Mouse (Mus musculus): ENCODE measurements at regions not wholly inside any gene's neighbourhood (a gene's known extent, or its start where the extent isn't known, plus 50 kb on each side); places are given as distances from the start of the nearest gene placed in this dataset.

DNA sequence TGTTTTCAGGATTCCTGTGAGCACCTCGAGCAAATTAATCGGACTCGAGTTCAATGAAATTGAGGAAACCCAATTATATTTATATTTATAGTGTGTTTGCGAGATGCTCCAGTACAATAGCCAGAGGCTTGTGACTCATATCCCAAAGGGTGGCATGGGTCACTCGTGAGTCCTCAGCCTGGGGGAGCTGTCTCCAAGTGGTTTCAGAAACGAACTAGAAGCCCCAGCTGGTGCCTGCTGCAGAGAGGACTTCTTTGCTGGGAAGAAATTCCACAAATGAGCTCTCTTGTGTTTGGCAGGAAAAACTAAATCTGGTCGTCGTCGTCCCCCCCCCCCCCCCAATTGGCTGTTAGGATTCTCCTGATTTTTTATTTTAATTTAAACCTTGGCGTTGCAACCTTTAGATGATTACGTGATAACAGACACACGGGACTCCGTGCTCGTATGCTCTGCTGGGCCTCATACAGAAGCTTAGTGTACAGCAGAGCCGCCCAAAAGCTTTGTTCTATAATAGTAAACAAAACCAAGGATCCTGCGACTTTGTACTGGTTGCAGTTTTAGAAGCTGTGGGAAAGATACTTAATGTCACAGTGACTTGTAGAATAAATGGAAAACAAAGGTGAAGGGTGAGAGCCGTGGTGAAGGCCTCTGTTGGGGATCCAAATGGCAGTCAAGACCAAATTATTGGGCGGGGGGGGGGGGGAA lies 220.8 kb upstream of the Amigo2 start:
- no peaks in the 10 kb centered on the region for H3K27me3 ChIP-seq (ENCODE audit: control insufficient read depth, insufficient read depth, low read length, poor library complexity, severe bottlenecking)
- no peak overlapping the region for H3K4me3 ChIP-seq (ENCODE audit: low read depth, low read length)
- no peak overlapping the region for H3K27ac ChIP-seq (ENCODE audit: insufficient read depth, low read length)
- no peak overlapping the region for H3K9ac ChIP-seq (ENCODE audit: low read depth, poor library complexity, severe bottlenecking)
- peaks cover 5% of the 10 kb centered on the region for H3K4me1 ChIP-seq (ENCODE audit: control insufficient read depth, insufficient read depth, low read length)
- no peaks in the 10 kb centered on the region for H3K9me3 ChIP-seq (replicated peaks; ENCODE audit: control insufficient read depth, insufficient read depth, low read length, poor library complexity, severe bottlenecking)
- no peak for TF ChIP-seq EP300 (IDR thresholded peaks at IDR 0.05; ENCODE audit: insufficient read depth, low read depth, low read length)
- no peak for TF ChIP-seq POLR2A (IDR thresholded peaks at IDR 0.05; ENCODE audit: insufficient read depth, low read length)
- no peak for TF ChIP-seq CTCF (IDR thresholded peaks at IDR 0.05; ENCODE audit: low read depth, low read length)
- H3K36me3 ChIP-seq (ENCODE audit: control insufficient read depth, insufficient read depth, low read length, poor library complexity, severe bottlenecking): no peaks in the 10 kb centered on the region

DNA sequence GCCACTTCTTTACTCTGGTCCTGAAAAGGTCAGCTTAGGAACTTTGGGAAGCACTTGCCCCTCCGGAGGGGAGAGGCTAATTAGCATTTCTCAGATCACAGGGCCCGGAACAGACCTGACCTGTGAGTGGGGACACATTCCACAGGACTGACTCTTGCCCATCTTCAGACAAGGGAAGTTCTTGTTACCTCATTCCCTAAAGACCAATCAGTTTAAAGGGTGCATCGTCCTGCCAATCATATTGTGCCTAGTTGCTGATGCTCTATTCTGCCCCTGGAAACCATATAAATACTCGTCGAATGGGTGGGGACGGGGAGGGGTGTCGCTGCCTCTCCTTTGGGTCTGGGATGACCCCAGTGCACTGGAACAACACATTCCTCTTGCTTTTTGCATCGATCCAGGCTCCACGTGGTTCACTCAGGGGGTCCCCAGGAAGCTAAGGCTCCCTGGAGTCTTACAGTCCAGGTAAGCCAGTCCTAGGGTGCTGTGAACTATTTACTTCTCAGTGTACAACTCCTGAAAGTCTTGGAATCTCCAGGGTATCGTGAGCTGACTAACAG lies 219.9 kb upstream of the Amigo2 start:
- Histone ChIP-seq H3K36me3 (ENCODE audit: control insufficient read depth, insufficient read depth, low read length, poor library complexity, severe bottlenecking) (no peaks in the 10 kb centered on the region), H3K4me3 (ENCODE audit: low read depth, low read length) (no peak overlapping the region), H3K27me3 (ENCODE audit: control insufficient read depth, insufficient read depth, low read length, poor library complexity, severe bottlenecking) (no peaks in the 10 kb centered on the region), H3K9me3 (replicated peaks; ENCODE audit: control insufficient read depth, insufficient read depth, low read length, poor library complexity, severe bottlenecking) (no peaks in the 10 kb centered on the region), H3K27ac (ENCODE audit: insufficient read depth, low read length) (no peak overlapping the region), H3K9ac (ENCODE audit: low read depth, poor library complexity, severe bottlenecking) (no peak overlapping the region), H3K4me1 (ENCODE audit: control insufficient read depth, insufficient read depth, low read length) (peaks cover 3% of the 10 kb centered on the region)
- no peak for TF ChIP-seq CTCF (IDR thresholded peaks at IDR 0.05; ENCODE audit: low read depth, low read length)
- TF ChIP-seq EP300 (IDR thresholded peaks at IDR 0.05; ENCODE audit: insufficient read depth, low read depth, low read length): no peak
- TF ChIP-seq POLR2A (IDR thresholded peaks at IDR 0.05; ENCODE audit: insufficient read depth, low read length): no peak

DNA sequence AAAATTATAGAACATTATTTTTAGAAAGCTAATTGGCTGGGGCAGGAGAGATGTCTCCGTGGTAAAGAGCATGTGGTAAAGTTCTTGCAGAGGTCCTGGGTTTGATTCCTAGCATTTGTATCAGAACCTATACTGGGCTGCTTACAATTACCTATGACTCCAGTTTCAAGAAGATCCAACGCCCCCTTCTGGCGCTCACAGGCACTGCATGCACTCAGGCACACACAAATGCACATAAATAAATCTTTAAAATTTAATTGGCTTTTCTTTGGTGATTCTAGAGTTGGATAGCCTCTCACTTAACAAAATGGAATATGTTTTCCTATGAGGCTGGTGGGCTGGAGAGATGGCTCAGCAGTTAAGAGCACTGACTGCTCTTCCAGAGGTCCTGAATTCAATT lies 219.0 kb upstream of the Amigo2 start:
- Histone ChIP-seq H3K4me3 (ENCODE audit: low read depth, low read length) (no peak overlapping the region), H3K9me3 (replicated peaks; ENCODE audit: control insufficient read depth, insufficient read depth, low read length, poor library complexity, severe bottlenecking) (no peaks in the 10 kb centered on the region), H3K9ac (ENCODE audit: low read depth, poor library complexity, severe bottlenecking) (no peak overlapping the region), H3K27ac (ENCODE audit: insufficient read depth, low read length) (no peak overlapping the region), H3K36me3 (ENCODE audit: control insufficient read depth, insufficient read depth, low read length, poor library complexity, severe bottlenecking) (no peaks in the 10 kb centered on the region), H3K27me3 (ENCODE audit: control insufficient read depth, insufficient read depth, low read length, poor library complexity, severe bottlenecking) (no peaks in the 10 kb centered on the region), H3K4me1 (ENCODE audit: control insufficient read depth, insufficient read depth, low read length) (no peaks in the 10 kb centered on the region)
- TF ChIP-seq CTCF (IDR thresholded peaks at IDR 0.05; ENCODE audit: low read depth, low read length) (peak; percentile 65), EP300 (IDR thresholded peaks at IDR 0.05; ENCODE audit: insufficient read depth, low read depth, low read length) (no peak)

- Histone ChIP-seq H3K9me3 (replicated peaks; ENCODE audit: control insufficient read depth, insufficient read depth, low read length, poor library complexity, severe bottlenecking) (no peaks in the 10 kb centered on the region), H3K27ac (ENCODE audit: insufficient read depth, low read length) (no peak overlapping the region), H3K4me3 (ENCODE audit: low read depth, low read length) (no peak overlapping the region), H3K27me3 (ENCODE audit: control insufficient read depth, insufficient read depth, low read length, poor library complexity, severe bottlenecking) (no peaks in the 10 kb centered on the region), H3K4me1 (ENCODE audit: control insufficient read depth, insufficient read depth, low read length) (no peaks in the 10 kb centered on the region), H3K9ac (ENCODE audit: low read depth, poor library complexity, severe bottlenecking) (no peak overlapping the region), H3K36me3 (ENCODE audit: control insufficient read depth, insufficient read depth, low read length, poor library complexity, severe bottlenecking) (no peaks in the 10 kb centered on the region)
- TF ChIP-seq POLR2A (IDR thresholded peaks at IDR 0.05; ENCODE audit: insufficient read depth, low read length): no peak
- TF ChIP-seq EP300 (IDR thresholded peaks at IDR 0.05; ENCODE audit: insufficient read depth, low read depth, low read length): no peak
- no peak for TF ChIP-seq CTCF (IDR thresholded peaks at IDR 0.05; ENCODE audit: low read depth, low read length)
These were observed 218.3 kb upstream of the Amigo2 start for GRCm38 (mm10) chr15:97465366-97465765.

GRCm38 (mm10) chr15:97464737-97465136 lies 217.7 kb upstream of the Amigo2 start:
- Histone ChIP-seq H3K4me1 (ENCODE audit: control insufficient read depth, insufficient read depth, low read length) (no peaks in the 10 kb centered on the region), H3K27me3 (ENCODE audit: control insufficient read depth, insufficient read depth, low read length, poor library complexity, severe bottlenecking) (no peaks in the 10 kb centered on the region), H3K27ac (ENCODE audit: insufficient read depth, low read length) (no peak overlapping the region), H3K4me3 (ENCODE audit: low read depth, low read length) (no peak overlapping the region), H3K36me3 (ENCODE audit: control insufficient read depth, insufficient read depth, low read length, poor library complexity, severe bottlenecking) (no peaks in the 10 kb centered on the region), H3K9me3 (replicated peaks; ENCODE audit: control insufficient read depth, insufficient read depth, low read length, poor library complexity, severe bottlenecking) (no peaks in the 10 kb centered on the region), H3K9ac (ENCODE audit: low read depth, poor library complexity, severe bottlenecking) (no peak overlapping the region)
- TF ChIP-seq CTCF (IDR thresholded peaks at IDR 0.05; ENCODE audit: low read depth, low read length): no peak
- TF ChIP-seq POLR2A (IDR thresholded peaks at IDR 0.05; ENCODE audit: insufficient read depth, low read length): no peak
- TF ChIP-seq EP300 (IDR thresholded peaks at IDR 0.05; ENCODE audit: insufficient read depth, low read depth, low read length): no peak

GRCm38 (mm10) chr15:97462587-97462986 lies 215.5 kb upstream of the Amigo2 start:
- no peaks in the 10 kb centered on the region for H3K27me3 ChIP-seq (ENCODE audit: control insufficient read depth, insufficient read depth, low read length, poor library complexity, severe bottlenecking)
- H3K36me3 ChIP-seq (ENCODE audit: control insufficient read depth, insufficient read depth, low read length, poor library complexity, severe bottlenecking): no peaks in the 10 kb centered on the region
- H3K9ac ChIP-seq (ENCODE audit: low read depth, poor library complexity, severe bottlenecking): no peak overlapping the region
- TF ChIP-seq EP300 (IDR thresholded peaks at IDR 0.05; ENCODE audit: insufficient read depth, low read depth, low read length): no peak
- no peaks in the 10 kb centered on the region for H3K9me3 ChIP-seq (replicated peaks; ENCODE audit: control insufficient read depth, insufficient read depth, low read length, poor library complexity, severe bottlenecking)
- peaks cover 2% of the 10 kb centered on the region for H3K4me1 ChIP-seq (ENCODE audit: control insufficient read depth, insufficient read depth, low read length)
- no peak overlapping the region for H3K4me3 ChIP-seq (ENCODE audit: low read depth, low read length)
- H3K27ac ChIP-seq (ENCODE audit: insufficient read depth, low read length): no peak overlapping the region

Measured in ES-Bruce4 (cell line).